Mouse (Mus musculus): ENCODE measurements around the gene Ccdc180. TPM values are rescaled to one million over a fixed set of nuclear protein-coding genes. Genes with fewer than 3 reads are reported as not detected.

The Ccdc180 gene
- 0.27 and 0.52 TPM in 2 replicates for total RNA-seq (2014; rRNA removed)
- 0.27 and 0.48 TPM in 2 replicates for polyA plus RNA-seq (2015; fragmentation: Nextera tagmentation; extraction: Ambion mirVana)

DNA sequence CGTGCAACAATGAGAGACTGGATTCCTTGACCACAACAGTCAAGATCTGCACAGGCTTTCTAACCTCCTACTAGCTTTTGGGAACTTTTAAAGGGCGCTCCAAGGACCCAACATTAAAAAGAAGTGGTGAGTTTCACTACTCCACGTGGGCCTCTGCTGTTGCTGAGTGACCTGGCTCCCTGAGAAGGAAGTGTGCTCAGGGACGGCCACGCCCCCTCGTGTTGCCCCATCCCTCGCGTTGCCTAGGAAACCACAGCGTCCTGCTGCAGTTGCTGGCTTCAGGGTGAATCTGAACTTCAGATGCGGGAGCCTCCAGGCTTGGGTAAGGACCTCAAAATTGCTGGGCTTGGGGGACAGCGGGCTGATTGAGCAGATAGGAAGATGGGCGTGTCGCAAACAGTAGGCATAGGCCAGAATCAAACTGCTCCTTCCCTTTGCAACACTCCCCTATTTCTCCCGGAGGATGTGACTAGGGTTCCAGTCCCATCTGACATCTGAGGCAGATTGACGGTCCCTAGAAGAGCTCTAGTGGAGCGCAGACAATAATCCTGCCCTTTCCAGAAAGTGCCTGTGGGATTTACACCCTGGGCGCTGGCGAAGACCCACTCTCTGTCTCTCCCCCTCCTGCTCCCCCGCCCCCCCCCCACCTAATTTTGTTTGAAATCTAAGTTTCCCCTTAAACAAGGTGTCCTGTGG lies at the start of gene Ccdc180:
Ccdc180 (plus strand) TSS at position 238 of the 696 bp plus-strand sequence.
- Histone ChIP-seq H3K36me3 (ENCODE audit: insufficient read depth, low read length) (no peaks in the 10 kb centered on the region), H3K27ac (ENCODE audit: low read depth, low read length) (no peak within 1 kb of the TSS), H3K9me3 (ENCODE audit: low read length) (no peaks in the 10 kb centered on the region), H3K9ac (replicated peaks; ENCODE audit: low read length, poor library complexity, severe bottlenecking) (no peak within 1 kb of the TSS), H3K27me3 (ENCODE audit: insufficient read depth, low read length) (no peaks in the 10 kb centered on the region; the same call in 1 of the 2 replicates), H3K4me1 (ENCODE audit: insufficient read depth, low read length) (no peaks in the 10 kb centered on the region; the same call in 1 of the 2 replicates), H3K4me2 (ENCODE audit: low read depth, low read length, poor library complexity, severe bottlenecking) (0 out of 2 replicates have a peak within 1 kb of the TSS, but pooled peaks have one; percentile 7), H3K4me3 (ENCODE audit: low read depth, low read length) (no peak within 1 kb of the TSS)
- 0 out of 2 replicates have a peak, but pooled peaks have one; percentile 13 for ATAC-seq (ENCODE audit: low FRiP score)
- TF ChIP-seq CTCF (IDR thresholded peaks at IDR 0.05): no peak
- DNase-seq (ENCODE audit: low spot score): peak; percentile 66
- 10% methylated on average over 19 of the region's 19 CpGs for WGBS

DNA sequence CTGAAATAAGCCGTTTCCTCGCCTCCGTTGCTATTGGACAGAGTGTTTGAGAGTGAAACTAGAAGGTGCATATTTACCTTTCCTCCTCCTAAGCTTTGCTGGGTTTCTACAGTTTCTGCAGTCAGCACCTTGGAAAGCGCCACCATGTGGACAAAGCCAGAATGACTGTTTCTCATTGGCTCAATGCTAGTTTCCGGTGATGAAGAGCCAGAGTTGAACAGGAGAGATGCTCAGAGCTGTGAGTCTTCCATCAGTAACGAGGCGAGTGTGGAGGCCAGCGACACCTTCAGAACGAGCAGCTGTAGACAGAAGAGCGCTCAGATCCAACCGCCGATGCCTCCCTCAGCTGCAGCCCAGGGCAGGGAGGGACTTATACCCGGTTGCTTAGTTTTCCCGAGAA lies 45.7 kb upstream of the Ccdc180 start:
- Histone ChIP-seq H3K27me3 (ENCODE audit: insufficient read depth, low read length) (no peaks in the 10 kb centered on the region), H3K9me3 (ENCODE audit: low read length) (no peaks in the 10 kb centered on the region), H3K36me3 (ENCODE audit: insufficient read depth, low read length) (no peaks in the 10 kb centered on the region), H3K4me2 (ENCODE audit: low read depth, low read length, poor library complexity, severe bottlenecking) (no peak overlapping the region), H3K9ac (replicated peaks; ENCODE audit: low read length, poor library complexity, severe bottlenecking) (no peak overlapping the region), H3K4me1 (ENCODE audit: insufficient read depth, low read length) (no peaks in the 10 kb centered on the region), H3K27ac (ENCODE audit: low read depth, low read length) (no peak overlapping the region), H3K4me3 (ENCODE audit: low read depth, low read length) (no peak overlapping the region)
- TF ChIP-seq CTCF (IDR thresholded peaks at IDR 0.05): peak; percentile 90
- 44% methylated on average over 14 of the region's 14 CpGs for WGBS
- ATAC-seq (ENCODE audit: low FRiP score) (no peak), DNase-seq (ENCODE audit: low spot score) (peak; percentile 81)

DNA sequence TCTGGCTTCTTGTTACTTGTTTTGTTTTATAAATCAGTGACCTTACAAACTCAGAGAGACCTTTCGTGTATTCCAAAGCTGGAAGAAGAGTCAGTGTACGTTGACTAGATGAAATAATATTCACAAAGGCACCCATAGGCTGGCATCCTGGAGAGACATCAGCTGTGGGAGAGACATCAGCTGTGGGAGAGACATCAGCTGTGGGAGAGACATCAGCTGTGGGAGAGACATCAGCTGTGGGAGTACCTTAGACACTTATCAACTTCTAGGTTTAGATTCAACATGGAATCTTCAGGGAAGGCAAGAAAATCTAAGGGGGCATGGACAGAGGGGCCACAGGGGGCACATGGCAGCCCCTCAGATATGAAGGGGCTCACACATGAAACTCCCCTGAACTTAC lies 43.8 kb upstream of the Ccdc180 start:
- no peak for TF ChIP-seq CTCF (IDR thresholded peaks at IDR 0.05)
- H3K27me3 ChIP-seq (ENCODE audit: insufficient read depth, low read length): no peaks in the 10 kb centered on the region
- 93% methylated on average over 2 of the region's 2 CpGs for WGBS
- no peak overlapping the region for H3K4me2 ChIP-seq (ENCODE audit: low read depth, low read length, poor library complexity, severe bottlenecking)
- no peak overlapping the region for H3K9ac ChIP-seq (replicated peaks; ENCODE audit: low read length, poor library complexity, severe bottlenecking)
- H3K4me1 ChIP-seq (ENCODE audit: insufficient read depth, low read length): no peaks in the 10 kb centered on the region
- no peaks in the 10 kb centered on the region for H3K9me3 ChIP-seq (ENCODE audit: low read length)
- no peak for DNase-seq (ENCODE audit: low spot score)
- no peak overlapping the region for H3K27ac ChIP-seq (ENCODE audit: low read depth, low read length)
- H3K36me3 ChIP-seq (ENCODE audit: insufficient read depth, low read length): no peaks in the 10 kb centered on the region
- no peak for ATAC-seq (ENCODE audit: low FRiP score)
- no peak overlapping the region for H3K4me3 ChIP-seq (ENCODE audit: low read depth, low read length)

DNA sequence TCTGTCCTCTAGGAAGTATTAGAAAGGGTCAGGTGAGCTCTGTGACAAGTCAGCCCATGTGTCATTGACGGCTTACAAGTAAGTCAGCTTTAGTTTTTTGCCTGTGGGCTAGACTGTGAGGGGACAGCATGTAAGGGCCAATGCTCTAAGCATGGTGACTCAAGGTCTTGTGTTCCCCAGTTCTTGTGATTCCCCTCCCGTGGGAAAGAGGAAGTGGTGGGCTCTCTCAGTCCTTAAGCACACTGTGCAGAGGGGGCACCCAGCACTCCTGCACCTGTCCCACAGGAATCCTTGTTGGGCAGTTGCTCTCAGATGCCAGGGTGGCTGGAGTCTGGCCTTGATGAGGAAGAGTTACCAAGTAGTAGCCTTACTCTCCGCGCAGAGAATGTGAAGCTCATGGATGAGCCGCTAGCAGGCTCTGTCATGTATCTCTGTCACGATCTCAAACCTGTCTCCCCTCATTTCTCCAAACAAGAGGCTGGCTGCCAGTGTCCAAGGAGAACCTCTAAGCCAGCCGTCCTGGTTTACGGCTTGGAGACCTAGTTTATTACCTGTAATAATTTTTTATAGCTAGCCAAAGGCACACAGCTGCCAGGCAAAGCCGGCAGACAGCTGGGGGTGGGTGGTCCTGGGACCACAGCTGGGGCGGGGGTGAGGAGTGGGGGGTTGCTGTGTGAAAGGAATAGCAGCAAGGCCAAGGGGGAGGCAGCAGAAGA lies 41.8 kb upstream of the Ccdc180 start, which contains the start of gene Stra6l:
Stra6l (plus strand) TSS at position 556 of the 716 bp plus-strand sequence.
- H3K27ac ChIP-seq (ENCODE audit: low read depth, low read length): no peak within 1 kb of the TSS
- no peak for ATAC-seq (ENCODE audit: low FRiP score)
- no peak within 1 kb of the TSS for H3K4me2 ChIP-seq (ENCODE audit: low read depth, low read length, poor library complexity, severe bottlenecking)
- H3K36me3 ChIP-seq (ENCODE audit: insufficient read depth, low read length): no peaks in the 10 kb centered on the region
- H3K4me1 ChIP-seq (ENCODE audit: insufficient read depth, low read length): no peaks in the 10 kb centered on the region
- H3K27me3 ChIP-seq (ENCODE audit: insufficient read depth, low read length): no peaks in the 10 kb centered on the region
- H3K9me3 ChIP-seq (ENCODE audit: low read length): no peaks in the 10 kb centered on the region
- no peak within 1 kb of the TSS for H3K9ac ChIP-seq (replicated peaks; ENCODE audit: low read length, poor library complexity, severe bottlenecking)
- H3K4me3 ChIP-seq (ENCODE audit: low read depth, low read length): no peak within 1 kb of the TSS
- no peak for DNase-seq (ENCODE audit: low spot score)
- WGBS: 81% methylated on average over 10 of the region's 10 CpGs
- no peak for TF ChIP-seq CTCF (IDR thresholded peaks at IDR 0.05)

DNA sequence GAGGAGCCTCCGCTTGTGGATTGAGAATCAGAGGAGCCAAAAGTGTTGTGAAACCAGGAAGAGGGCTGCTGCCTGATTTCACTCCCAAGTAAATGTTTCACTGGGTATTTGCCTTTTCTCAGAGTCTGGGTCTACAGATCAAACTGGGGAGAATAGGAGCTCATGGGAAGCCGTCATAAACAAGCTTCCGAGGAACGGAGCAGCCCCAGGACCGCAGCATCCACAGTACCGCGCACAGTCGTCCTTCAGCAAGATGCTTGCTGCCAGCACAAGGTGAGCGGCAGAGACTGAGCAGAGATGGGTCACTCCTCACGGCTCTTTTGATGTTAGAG lies 41.3 kb upstream of the Ccdc180 start:
- DNase-seq (ENCODE audit: low spot score): no peak
- Histone ChIP-seq H3K27ac (ENCODE audit: low read depth, low read length) (no peak overlapping the region), H3K27me3 (ENCODE audit: insufficient read depth, low read length) (no peaks in the 10 kb centered on the region), H3K9me3 (ENCODE audit: low read length) (no peaks in the 10 kb centered on the region), H3K4me2 (ENCODE audit: low read depth, low read length, poor library complexity, severe bottlenecking) (no peak overlapping the region), H3K4me3 (ENCODE audit: low read depth, low read length) (no peak overlapping the region), H3K9ac (replicated peaks; ENCODE audit: low read length, poor library complexity, severe bottlenecking) (no peak overlapping the region), H3K4me1 (ENCODE audit: insufficient read depth, low read length) (no peaks in the 10 kb centered on the region), H3K36me3 (ENCODE audit: insufficient read depth, low read length) (no peaks in the 10 kb centered on the region)
- no peak for ATAC-seq (ENCODE audit: low FRiP score)
- WGBS: 43% methylated on average over 10 of the region's 10 CpGs
- TF ChIP-seq CTCF (IDR thresholded peaks at IDR 0.05): no peak

DNA sequence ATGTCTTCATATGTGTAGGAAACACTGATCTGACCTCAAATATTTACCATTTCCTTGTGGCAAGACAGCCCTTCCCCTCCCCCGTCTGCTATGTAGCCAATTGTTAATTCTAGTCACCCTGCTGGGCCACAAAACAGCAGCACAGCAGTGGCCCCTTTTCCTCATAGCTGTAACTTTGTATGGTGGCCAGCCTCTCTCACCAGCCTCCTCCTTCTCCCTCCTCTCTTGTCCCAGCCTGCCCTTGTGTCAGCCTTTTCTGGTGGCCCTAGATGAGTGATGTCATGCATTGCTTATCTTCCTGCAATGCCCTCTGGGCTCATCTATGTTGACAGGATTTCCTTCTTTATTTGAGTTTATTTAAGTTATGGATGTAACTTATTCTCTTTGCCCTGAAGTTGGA lies 40.7 kb upstream of the Ccdc180 start:
- 30% methylated on average over 1 of the region's 1 CpGs for WGBS

More for the DNA sequence above, 40.7 kb upstream of the Ccdc180 start:
- Histone ChIP-seq H3K4me1 (ENCODE audit: insufficient read depth, low read length) (no peaks in the 10 kb centered on the region), H3K9ac (replicated peaks; ENCODE audit: low read length, poor library complexity, severe bottlenecking) (no peak overlapping the region), H3K4me3 (ENCODE audit: low read depth, low read length) (no peak overlapping the region), H3K9me3 (ENCODE audit: low read length) (no peaks in the 10 kb centered on the region), H3K4me2 (ENCODE audit: low read depth, low read length, poor library complexity, severe bottlenecking) (no peak overlapping the region), H3K27me3 (ENCODE audit: insufficient read depth, low read length) (no peaks in the 10 kb centered on the region), H3K27ac (ENCODE audit: low read depth, low read length) (no peak overlapping the region), H3K36me3 (ENCODE audit: insufficient read depth, low read length) (no peaks in the 10 kb centered on the region)
- ATAC-seq (ENCODE audit: low FRiP score): no peak
- no peak for TF ChIP-seq CTCF (IDR thresholded peaks at IDR 0.05)
- no peak for DNase-seq (ENCODE audit: low spot score)
